In genomic region chr12:73718036-73718435, GRCm38 (mm10) we compare ENCODE assay signal across 26 mouse cellular contexts.
"Had no signal": no experiment of that assay in that cellular context is flagged by ENCODE, and none has a peak within 500 bp of the region (broad histone marks: within the 10 kb centered on the region; RNA-seq: fewer than 3 reads in every experiment).

No protein-coding gene starts in this region.

- H3K27ac ChIP-seq: gastrocnemius, adult 2 months; heart, embryonic 15.5 days; hindbrain, embryonic 13.5 days; hindbrain, embryonic 15.5 days; hindbrain, postnatal 0 days; kidney, embryonic 15.5 days; kidney, postnatal 0 days; limb, embryonic 13.5 days; limb, embryonic 15.5 days; liver, embryonic 12.5 days; liver, embryonic 14.5 days had no signal

- H3K36me3 ChIP-seq: heart, embryonic 12.5 days; heart, embryonic 15.5 days; hindbrain, embryonic 13.5 days; hindbrain, embryonic 15.5 days; kidney, embryonic 15.5 days; limb, embryonic 13.5 days; limb, embryonic 15.5 days; liver, embryonic 12.5 days had no signal

- DNase-seq: gastrocnemius, adult 2 months; gastrocnemius, postnatal 10 days; gastrocnemius, postnatal 25 days; heart, adult 11 months; heart, postnatal 14 days; heart, postnatal 36 days; kidney, adult 11 months; kidney, adult 2 months; kidney, adult 9 months; kidney, postnatal 14 days; kidney, postnatal 36 days; layer of hippocampus, adult 9-11 months; layer of hippocampus, postnatal 36 days; left cerebral cortex, postnatal 4 days had no signal

- H3K27me3 ChIP-seq: heart, embryonic 12.5 days; heart, embryonic 15.5 days; kidney, embryonic 15.5 days; limb, embryonic 13.5 days; limb, embryonic 15.5 days; liver, embryonic 12.5 days had no signal

- H3K4me3 ChIP-seq: gastrocnemius, adult 2 months; heart, embryonic 12.5 days; heart, embryonic 15.5 days; hindbrain, embryonic 13.5 days; hindbrain, embryonic 15.5 days; kidney, embryonic 15.5 days; limb, embryonic 13.5 days; limb, embryonic 15.5 days; liver, embryonic 12.5 days had no signal

- H3K9me3 ChIP-seq: heart, embryonic 12.5 days; heart, embryonic 15.5 days; hindbrain, embryonic 13.5 days; hindbrain, embryonic 15.5 days; kidney, embryonic 15.5 days; limb, embryonic 13.5 days; limb, embryonic 15.5 days; liver, embryonic 12.5 days had no signal

- H3K9ac ChIP-seq: heart, embryonic 12.5 days; heart, embryonic 15.5 days; hindbrain, embryonic 13.5 days; hindbrain, embryonic 15.5 days; kidney, embryonic 15.5 days; limb, embryonic 13.5 days; limb, embryonic 15.5 days; liver, embryonic 12.5 days; liver, embryonic 14.5 days had no signal

- ATAC-seq: hindbrain, postnatal 0 days; intestine, embryonic 16.5 days; liver, embryonic 12.5 days had no signal

- H3K4me1 ChIP-seq: kidney, embryonic 15.5 days; limb, embryonic 13.5 days; limb, embryonic 15.5 days; liver, embryonic 12.5 days had no signal

- H3K4me2 ChIP-seq: heart, embryonic 12.5 days; heart, embryonic 15.5 days; hindbrain, embryonic 13.5 days; hindbrain, embryonic 15.5 days; kidney, embryonic 15.5 days; limb, embryonic 13.5 days; limb, embryonic 15.5 days; liver, embryonic 12.5 days had no signal
